Mouse (Mus musculus) thymus, postnatal 25 days (tissue): ENCODE measurements around the gene Evi5.
A peak's percentile ranks its signal among the peaks of the same experiment; 100 is the strongest.

Experiments used
- DNase-seq: peaks from one replicate; pipeline ENCODE4 v3.0.0; 2022

The Evi5 gene

GRCm38 (mm10) chr5:107703207-107703763 lies 171.6 kb downstream of the Evi5 start:
- peak; percentile 59 for DNase-seq

- DNase-seq, result no peak
These were observed 173.2 kb downstream of the Evi5 start for GRCm38 (mm10) chr5:107701658-107702057.

- no peak for DNase-seq
These were observed 174.0 kb downstream of the Evi5 start for GRCm38 (mm10) chr5:107700873-107701272.

GRCm38 (mm10) chr5:107698888-107699287 lies 176.0 kb downstream of the Evi5 start:
- DNase-seq, result no peak

GRCm38 (mm10) chr5:107695019-107695418 lies 179.9 kb downstream of the Evi5 start:
- DNase-seq, result no peak
